Mouse (Mus musculus) left cerebral cortex, postnatal 25 days (tissue): ENCODE measurements around the gene Tnr. TPM values are rescaled to one million over a fixed set of nuclear protein-coding genes. Genes with fewer than 3 reads are reported as not detected.

Experiments
- DNase-seq, 2 experiments: peaks; one replicate each; pipeline ENCODE4 v3.0.0; 2022; ENCODE audit warnings: low spot score in 2 of 2, mixed read lengths in 1 of 2
- intact Hi-C: fragments of 180-260 bp; cut with DNase I; formaldehyde crosslinking; loops from one replicate; pipeline ENCODE4 v1.15.1; 2025
- total RNA-seq, 2 experiments: library from RNA; stranded (reverse); gene quantifications; 2 replicates each; pipeline ENCODE4 v1.2.3; 2021

Tnr gene
- total RNA-seq, 2 experiments from 2014 or later = 131 to 137 TPM

DNA sequence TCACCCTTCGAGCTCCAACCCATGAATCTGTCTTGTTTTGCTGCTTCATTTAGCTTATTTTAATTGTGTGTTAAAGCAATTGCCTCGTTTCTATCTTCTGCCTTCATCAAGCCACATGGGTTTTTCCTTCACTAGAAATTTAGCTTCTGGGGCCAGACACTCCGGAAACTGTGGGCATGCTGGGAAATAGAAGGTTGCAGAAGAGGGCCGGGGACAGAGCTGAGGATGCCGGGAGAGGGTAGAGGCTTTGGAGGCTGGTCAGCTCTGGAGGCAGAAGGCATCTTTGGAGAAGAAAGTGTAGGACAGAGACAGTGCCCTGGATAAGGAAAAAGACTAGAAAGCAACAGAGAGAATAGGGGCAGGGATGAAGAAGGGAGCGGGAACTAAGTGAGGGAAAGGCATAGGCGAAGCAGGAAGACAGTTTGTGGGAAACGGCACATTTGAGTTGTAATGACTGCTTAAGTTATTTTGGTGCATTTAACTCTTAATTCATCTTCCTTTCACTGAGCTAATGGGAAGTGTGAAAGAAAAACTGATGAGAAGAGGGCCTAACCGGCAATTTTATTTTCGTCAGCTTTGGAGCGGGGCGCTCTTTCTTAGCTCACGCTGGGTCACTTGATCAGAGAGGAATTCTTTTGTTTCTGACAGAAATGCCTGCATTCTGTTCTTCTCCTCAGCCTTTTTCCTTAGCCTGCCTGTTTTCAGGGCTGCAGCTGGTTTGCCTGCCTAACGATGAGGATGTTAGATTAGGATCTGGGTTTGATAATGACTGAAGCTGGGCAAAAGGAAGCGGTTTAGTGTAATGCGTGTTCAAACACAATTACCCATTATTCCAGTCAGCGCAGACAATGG is 28.2 kb downstream of the Tnr start:
- intact Hi-C loops = no loop called here
- peak in 1 of 2 experiments; percentile 16 for DNase-seq

DNA sequence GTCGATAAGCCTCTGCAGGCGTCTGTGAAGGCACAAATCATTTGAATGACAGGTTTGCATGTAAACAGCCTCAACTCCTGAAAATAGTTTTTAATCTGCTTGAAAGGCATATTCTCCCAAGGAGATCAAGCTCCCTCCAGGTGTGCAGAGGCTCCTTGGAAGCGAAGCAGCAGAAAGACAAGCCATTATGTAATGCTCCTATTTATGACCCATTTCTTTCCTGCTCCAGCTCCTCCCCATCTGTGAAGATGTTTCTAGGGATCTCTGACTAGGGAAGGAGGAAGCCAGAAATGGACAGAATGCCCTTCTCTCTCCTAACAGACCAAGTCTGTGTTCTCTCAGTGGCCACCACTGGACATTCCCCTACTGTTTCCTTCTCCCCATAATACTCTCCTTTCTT is 38.0 kb downstream of the Tnr start:
- intact Hi-C loops = no loop called here
- DNase-seq = no peak

DNA sequence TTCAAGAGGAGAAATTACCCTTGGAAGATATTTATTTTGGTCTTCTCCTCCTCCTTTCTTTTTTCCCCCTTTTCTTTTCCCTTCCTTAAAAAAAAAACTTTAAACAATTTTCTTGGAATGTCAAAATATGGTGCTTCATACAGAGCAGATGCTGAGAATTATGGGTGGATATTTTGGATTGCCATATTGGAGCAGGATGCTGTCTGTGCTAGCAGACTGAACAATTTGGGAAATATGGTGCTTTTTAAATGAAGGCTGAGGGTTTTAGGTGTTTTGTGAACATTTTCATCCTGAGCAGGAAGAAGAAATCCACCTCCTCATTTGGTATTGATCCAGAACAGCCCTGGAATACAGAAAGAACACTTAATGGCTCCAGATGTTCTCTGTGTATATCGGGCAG is 41.6 kb downstream of the Tnr start:
- intact Hi-C loops = no loop called here
- DNase-seq = no peak

DNA sequence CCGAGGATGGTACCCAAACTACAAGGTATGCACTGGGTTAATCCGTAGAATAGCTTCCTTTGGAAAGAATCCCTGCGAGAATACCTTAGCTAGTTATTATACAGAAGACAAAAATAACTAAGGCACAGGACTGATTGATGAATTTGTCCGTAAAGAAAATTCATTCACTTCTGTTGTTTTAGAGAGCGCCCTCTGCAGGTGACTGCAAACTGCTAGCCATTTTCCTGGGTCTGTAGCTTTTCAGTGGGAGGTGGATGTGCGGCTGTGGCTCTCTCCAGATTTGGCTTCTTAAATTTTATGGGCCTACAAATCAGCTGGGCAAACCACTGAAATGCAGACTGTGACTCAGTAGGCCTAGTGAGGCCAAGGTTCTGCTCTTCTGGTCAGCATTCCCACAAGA is 42.5 kb downstream of the Tnr start:
- intact Hi-C loops = no loop called here
- DNase-seq = no peak

DNA sequence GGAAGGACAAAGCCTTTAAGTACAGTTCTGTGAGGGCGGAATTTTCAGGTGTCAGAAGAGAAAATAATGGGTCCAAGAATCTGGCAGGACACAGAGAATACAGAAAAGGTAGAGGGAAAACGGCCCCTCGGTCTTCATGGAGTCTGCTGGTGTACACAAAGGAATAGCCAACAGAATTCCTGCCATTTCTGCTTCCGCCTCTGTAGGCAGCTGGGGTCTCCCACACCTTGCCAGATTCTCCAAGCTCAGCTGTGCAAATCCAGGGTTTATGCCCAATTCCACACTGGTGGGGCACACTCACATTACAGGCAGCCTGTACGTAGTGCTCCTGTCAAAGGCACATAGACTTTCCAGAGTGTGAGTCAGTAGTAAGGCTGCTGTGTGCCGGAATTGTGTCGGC is 43.6 kb downstream of the Tnr start:
- intact Hi-C loops = no loop called here
- no peak for DNase-seq

DNA sequence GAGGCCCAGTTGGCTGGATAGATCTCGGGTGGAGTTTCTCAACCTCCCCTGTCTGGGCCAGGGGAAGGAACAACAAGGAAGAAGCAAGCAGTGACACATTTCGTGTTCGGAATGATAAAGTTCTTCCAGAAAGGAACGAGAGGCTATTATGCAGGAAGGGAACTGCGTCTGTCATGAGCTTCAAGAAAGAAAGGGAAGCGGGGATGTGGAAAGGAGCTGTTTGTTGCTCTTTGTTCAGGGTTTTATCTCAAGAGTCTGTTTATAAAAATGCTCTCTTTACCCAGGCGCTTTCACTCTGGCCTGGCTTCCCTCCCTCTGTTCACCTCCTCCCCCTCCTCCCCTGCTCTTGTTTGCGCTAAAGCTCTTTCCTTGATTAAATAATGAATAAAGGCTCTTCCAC is 46.7 kb downstream of the Tnr start:
- intact Hi-C loops = no loop called here

DNA sequence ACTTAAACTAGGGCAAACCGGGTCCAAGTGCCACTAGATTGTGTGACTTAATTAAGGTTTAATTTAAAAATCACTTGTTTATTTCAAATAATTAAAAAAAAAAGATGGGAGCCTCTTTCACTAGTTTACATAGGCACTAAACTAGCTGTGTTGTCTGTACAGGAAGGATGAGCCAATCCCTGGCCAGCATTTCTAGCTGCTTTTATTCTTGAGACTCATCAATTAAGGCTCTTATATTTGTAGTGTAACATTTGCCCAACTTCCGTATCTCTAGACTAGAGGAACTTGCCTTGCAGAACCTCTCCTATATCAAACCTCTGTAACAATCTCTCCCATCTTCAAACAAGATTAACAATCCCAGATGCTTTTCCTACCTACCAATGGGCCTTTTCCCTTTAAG is 47.3 kb downstream of the Tnr start:
- intact Hi-C loops = no loop called here
- DNase-seq = no peak

More for the DNA sequence above, 46.7 kb downstream of the Tnr start:
- DNase-seq = no peak

DNA sequence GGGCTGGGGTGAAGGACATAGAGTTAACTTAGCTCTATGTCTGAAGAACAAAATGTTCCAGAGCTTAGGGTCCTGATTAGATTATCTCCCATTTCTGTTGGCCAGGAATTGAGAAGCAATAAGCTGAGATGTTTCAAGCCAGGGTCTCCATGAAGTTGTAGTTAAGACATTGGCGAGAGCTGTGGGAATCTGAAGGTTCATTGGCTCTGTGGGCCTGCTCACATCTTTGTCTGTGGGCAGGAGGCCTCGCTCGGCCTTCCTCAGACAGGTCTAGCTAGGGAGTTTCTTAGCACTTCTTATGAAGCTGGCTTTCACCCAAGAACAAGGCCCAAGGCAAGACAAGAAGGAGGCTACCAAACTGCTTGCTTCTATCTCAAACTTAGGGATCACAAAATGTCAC is 48.4 kb downstream of the Tnr start:
- intact Hi-C loops = no loop called here
- no peak for DNase-seq

DNA sequence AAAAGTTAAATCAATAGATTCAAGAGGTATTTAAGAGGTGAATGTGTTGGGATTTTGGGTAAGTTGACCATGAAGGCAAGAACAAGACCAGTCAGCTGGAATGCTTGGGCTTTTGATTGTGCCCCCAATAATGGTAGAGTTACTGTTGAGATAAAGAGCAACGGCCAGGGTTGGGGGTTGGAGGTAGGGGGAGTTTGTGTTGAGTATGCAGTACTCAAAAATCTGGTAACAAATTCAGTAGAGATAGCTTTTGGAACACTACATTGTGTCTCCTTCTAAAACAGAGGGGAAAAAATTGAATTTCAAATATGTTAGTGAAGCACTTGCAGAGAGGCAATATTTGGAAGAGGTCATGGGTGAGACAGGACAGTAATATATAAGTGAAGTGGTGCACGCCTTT is 49.5 kb downstream of the Tnr start:
- intact Hi-C loops = no loop called here
- no peak for DNase-seq

DNA sequence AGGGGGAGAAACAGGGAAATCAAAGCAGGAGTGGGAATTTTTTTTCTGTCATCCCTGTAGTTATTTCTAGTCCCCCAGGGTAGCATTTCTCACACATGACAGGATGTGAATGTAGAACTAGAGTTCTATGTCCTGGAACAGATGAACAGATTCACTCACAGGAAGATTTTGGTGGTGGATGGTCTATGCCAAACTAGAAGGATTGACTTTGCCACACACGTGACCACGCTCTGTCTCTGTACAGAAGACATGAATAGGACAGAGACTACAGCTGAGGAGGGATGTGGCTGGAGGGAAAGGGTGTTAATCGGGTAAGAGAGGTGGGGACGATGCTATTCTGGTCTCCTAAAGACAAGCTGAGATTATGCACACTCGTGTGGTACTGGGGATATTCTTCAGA is 51.1 kb downstream of the Tnr start:
- peak in 1 of 2 experiments; percentile 30 for DNase-seq
- intact Hi-C loops = no loop called here

DNA sequence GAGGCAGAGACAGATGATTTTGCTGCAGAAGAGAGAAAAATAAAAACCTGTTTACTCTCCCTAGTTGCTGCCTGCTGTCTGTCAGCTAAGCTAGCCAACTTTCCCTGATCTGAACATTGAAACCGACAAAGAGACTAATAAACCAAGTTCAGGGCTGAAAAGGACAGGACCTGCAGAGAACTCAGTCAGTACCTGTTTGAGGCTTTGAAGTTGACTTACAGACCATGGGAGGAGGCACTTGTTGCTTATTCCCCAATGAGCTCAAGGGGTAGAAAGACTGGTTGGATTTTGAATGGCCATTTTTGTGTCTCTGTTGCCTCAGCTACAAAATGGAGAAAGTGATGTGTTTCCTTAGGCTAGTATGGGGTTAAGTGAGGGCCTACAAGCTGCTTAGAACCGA is 52.7 kb downstream of the Tnr start:
- DNase-seq = no peak
- intact Hi-C loops = no loop called here

DNA sequence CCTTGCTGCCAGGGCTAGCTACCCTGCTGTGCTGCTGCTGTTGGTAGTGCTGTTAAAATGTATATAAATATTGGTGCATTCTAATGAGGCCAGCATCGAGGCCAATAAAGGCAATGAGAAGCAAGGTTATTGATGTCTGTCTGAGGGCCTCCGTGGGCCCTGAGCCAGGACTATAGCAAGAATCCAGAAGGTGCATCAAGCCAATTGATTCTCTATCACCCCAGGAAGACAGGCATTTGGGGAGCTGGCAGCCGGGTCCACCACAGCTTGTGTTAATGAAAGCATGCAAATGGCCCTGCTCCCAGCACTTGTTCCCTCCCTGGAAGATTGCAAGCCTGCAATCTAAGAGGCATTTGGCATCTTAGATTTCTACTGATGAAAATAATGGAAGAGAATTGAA is 54.8 kb downstream of the Tnr start:
- DNase-seq = no peak
- intact Hi-C loops = no loop called here

DNA sequence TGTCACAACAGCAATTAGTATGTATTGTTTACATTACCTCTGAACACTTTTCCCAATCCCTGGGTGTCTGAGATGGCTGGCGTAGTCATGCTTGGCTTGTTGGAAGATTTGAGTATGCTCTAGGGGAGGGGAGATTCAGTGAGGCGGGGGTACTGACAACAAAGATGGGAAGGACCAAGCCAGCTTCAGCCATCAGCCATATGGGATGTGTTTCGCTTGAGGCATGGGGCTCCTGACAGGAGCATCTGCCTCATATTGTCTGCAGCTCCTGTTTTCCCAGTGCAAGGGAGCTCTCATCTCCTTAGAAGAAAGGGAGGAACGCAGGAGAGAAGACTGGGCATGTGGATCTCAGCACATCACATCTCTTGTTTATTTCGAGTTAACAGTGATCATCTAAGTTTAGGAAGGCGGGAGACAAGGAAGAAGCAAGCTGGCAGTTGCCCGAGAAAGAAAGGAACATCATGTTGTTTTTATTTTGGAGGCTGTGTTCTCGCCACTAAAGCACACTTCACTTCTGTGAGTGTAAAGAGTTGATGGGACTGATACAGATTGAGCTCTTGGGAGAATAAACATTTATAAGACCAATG is 56.9 kb downstream of the Tnr start:
- DNase-seq = peak in 1 of 2 experiments; percentile 38
- intact Hi-C loops = no loop called here

DNA sequence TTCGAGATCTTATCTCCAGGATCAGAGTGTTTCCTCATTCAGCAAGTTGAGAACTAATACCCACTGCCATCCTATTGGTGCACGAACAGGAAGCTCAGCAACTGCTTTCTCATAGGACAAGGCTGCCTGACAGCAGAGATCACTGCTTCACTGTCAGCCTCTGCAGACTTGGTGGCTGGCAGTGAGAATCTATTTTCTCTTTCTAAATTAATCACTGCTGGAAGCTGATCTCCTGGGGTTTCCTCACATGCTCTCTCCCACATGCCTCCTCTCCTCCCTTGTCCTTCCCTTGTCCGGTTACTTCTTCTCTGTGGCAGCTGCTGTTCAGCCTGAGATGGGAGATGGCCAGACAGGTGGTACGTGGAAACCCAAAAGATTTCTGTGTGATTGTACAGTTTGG is 60.3 kb downstream of the Tnr start:
- peak in 1 of 2 experiments; percentile 42 for DNase-seq
- intact Hi-C loops = no loop called here

DNA sequence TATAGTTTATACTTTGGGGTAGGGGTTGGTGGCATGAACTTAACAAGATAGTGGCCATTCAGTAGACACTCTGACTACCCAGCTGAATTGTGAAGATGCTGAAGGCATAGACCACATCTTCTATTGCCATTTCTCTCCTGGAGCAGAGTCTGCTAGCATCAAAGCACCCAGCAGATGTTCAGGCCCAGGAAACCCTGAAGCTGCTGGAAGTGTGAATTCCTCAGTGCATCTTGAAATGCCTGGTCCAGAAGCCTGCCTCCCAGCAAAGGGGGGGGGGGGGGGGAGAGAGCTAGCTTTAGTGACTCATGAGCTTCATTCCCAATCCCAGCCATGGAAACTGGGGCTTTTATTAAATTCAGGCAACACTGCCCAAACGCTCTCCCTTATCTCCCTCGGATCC is 65.2 kb downstream of the Tnr start:
- intact Hi-C loops = no loop called here
- DNase-seq = peak in 1 of 2 experiments; percentile 68

DNA sequence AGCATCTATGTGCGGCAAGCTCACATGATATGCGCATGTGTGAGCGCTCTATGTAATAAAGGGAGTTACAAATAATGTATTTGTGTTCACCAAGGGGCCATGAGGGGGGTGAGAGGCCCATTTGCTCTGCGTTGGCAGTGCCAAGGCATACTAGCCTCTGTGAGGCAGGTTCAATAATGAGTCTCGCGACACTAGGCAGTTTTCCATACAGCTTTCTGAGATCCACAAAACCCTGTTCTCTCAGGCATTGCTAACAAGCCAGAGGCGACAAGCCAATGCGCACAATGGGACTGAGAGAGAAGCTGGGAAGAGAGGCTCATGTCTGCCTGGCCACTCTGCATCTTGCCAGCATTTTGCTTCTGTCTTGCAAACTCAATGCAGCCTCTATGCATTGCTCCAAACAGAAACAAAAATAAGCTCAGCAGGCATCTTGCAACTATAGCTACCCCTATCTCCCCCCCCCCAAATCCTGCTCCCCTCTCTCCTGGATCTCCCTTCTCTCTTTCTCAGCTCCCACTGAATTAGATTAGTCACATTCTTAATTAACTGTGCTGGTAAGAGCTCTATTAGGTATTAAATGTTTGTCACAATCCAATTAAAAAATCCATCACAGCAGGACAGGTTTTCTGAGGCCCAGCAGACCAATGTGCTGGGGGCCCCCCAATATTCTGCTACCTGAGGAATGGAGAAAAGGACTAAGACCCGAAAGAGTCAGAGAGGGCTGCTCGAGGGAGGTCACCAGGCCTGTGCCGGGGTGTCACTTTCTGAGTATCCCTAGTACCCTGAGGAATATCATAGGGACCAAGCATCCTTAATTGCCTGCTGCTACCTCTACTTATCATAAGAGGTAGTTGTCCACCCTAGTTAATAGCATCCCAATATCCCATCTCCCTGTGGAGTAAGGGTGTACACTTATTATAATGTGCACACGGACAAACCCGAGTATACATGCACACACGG is 70.8 kb downstream of the Tnr start:
- intact Hi-C loops = no loop called here
- peak in 1 of 2 experiments; percentile 40 for DNase-seq

DNA sequence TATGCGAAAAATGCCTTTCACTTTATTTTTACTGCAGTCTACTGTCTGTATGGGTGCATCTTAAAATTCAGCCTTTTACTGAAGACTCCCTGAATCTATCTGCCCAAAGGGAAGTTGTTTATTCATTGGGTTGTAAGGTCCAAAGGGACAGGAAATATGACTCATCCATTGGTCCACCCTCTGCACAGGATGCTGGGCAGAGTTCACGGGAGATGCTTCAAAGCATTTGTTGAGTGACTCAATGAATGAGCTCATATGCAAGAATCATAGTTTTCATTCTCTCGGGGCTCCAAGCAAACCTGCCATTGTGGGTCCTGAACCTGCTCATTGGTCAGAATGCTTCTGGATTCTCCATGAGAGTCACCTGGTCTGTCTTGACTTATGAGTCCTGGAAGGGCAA is 72.2 kb downstream of the Tnr start:
- DNase-seq = no peak
- intact Hi-C loops = no loop called here

DNA sequence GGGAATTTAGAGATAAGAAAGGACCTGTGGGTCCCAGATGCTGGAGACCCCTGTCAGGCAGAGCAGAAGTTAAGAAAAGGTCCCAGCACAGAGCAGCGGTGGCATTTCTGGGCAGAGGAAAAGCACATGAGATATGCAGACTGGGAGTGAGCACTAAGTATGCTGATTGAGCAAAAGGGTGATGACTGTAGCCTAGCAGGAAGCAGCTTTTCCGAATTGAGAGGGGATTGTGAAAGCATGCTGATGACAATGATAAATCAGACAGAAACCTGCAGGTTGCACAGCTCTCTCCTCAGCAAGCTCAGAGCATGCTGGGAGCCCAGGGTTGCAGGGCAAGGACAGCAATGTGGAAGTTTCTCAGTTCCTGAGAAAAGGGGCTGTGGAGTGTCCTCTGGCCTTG is 73.1 kb downstream of the Tnr start:
- DNase-seq = no peak
- intact Hi-C loops = no loop called here

DNA sequence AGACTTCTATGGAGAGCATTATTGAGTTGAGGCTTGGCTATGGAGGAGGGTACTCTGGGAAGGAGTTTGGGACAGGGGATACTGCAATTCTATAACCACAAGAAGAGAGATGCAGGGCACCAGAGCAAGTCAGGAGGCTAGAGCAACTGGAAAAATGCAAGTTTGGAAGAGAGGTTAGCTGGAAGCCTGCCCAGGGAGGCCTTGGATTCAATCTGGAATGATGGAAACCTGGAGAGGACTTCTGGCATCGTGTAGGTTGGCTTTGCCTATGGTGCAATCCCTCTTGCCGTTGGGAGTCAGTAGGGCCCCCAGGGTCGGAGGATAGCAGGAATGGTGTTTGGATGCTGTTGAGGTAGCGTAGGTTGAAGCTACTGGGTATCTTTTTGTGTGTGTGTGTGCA is 90.0 kb downstream of the Tnr start:
- DNase-seq = no peak
- intact Hi-C loops = no loop called here

DNA sequence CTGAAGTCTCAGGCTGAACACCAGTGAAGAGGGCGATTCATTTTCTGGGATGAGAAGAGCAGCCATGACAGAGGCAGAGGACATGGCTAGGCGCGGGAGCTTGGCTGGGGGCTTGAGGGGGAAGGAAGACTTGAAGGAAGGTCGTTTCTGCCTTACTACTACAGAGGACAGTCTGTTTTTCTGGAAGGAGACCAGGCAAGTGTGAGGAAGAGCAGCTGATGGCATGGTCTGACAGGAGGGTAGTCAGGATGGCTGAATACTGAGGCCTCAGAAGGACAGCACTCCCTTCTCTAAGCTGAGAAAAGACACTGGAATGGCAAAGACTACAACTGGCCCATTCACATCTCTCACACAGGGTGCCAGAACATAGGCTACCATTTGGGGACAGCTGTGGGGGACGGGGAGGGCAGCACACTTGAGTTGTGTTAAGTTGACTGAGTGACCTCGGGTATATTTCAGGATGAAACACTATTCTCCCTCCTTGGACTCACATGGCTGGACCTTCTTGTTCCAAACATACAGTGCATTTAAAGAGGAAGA is 90.6 kb downstream of the Tnr start:
- peak in 1 of 2 experiments; percentile 18 for DNase-seq

More for the DNA sequence above, 90.6 kb downstream of the Tnr start:
- intact Hi-C loops = loop anchor here (2.0 kb wide), 1 partner anchor 51 kb away; no protein-coding TSS in a partner anchor
